11 mouse cellular contexts compared by ENCODE assay signal in genomic region chr12:75352410-75352809, GRCm38 (mm10). TPM values are rescaled to one million over a fixed set of nuclear protein-coding genes. Genes with fewer than 3 reads are reported as not detected.
DNase-seq lines count a peak whose midpoint lies in the region; ATAC-seq and TF ChIP-seq lines count a peak whose summit lies in the region.
"Had no signal": no experiment of that assay in that cellular context is flagged by ENCODE, and none has a peak within 500 bp of the region (broad histone marks: within the 10 kb centered on the region; RNA-seq: fewer than 3 reads in every experiment).

No protein-coding gene starts in this region.

- no peak overlapping the region for H3K4me2 ChIP-seq in hindbrain, postnatal 0 days (ENCODE audit: low read depth, low read length)
- no peak overlapping the region for H3K4me2 ChIP-seq in hindbrain, embryonic 13.5 days
- 0 out of 2 replicates have a peak overlapping the region, but pooled peaks have one; percentile 16 for H3K4me2 ChIP-seq in stomach, embryonic 14.5 days (replicated peaks; ENCODE audit: low read depth, low read length)
- no peak overlapping the region for H3K4me2 ChIP-seq in forebrain, embryonic 12.5 days

- no peak overlapping the region for H3K9ac ChIP-seq in hindbrain, postnatal 0 days (replicated peaks; ENCODE audit: low read length)
- no peak overlapping the region for H3K9ac ChIP-seq in hindbrain, embryonic 13.5 days
- no peak overlapping the region for H3K9ac ChIP-seq in stomach, embryonic 14.5 days (replicated peaks; ENCODE audit: low read depth, low read length)
- no peak overlapping the region for H3K9ac ChIP-seq in forebrain, embryonic 12.5 days

- DNase-seq in hindbrain, postnatal 0 days (ENCODE audit: low spot score), result peak; percentile 47
- peak; percentile 55 to 62 for DNase-seq in heart, adult 9 months (ENCODE audit: low spot score in 2 of 2)
- DNase-seq in kidney, postnatal 14 days, result peak; percentile 58
- DNase-seq in right cerebral cortex, postnatal 10 days (ENCODE audit: low spot score in 2 of 2), result no peak

- no peak overlapping the region for H3K27ac ChIP-seq in hindbrain, postnatal 0 days
- H3K27ac ChIP-seq in hindbrain, embryonic 13.5 days, result no peak overlapping the region
- peak overlapping the region; percentile 83 for H3K27ac ChIP-seq in stomach, embryonic 14.5 days (ENCODE audit: low read length)
- H3K27ac ChIP-seq in forebrain, embryonic 12.5 days, result no peak overlapping the region
- H3K27ac ChIP-seq: hindbrain, embryonic 10.5 days had no signal

- no peaks in the 10 kb centered on the region for H3K9me3 ChIP-seq in hindbrain, postnatal 0 days (ENCODE audit: low read length)
- H3K9me3 ChIP-seq in hindbrain, embryonic 13.5 days, result no peaks in the 10 kb centered on the region
- H3K9me3 ChIP-seq in stomach, embryonic 14.5 days (ENCODE audit: control insufficient read depth, low read depth, low read length), result no peaks in the 10 kb centered on the region
- no peaks in the 10 kb centered on the region for H3K9me3 ChIP-seq in forebrain, embryonic 12.5 days
- H3K9me3 ChIP-seq: hindbrain, embryonic 10.5 days had no signal

- TF ChIP-seq CTCF in hindbrain, postnatal 0 days (IDR thresholded peaks at IDR 0.05; ENCODE audit: low read depth), result no peak

- no peaks in the 10 kb centered on the region for H3K4me1 ChIP-seq in hindbrain, postnatal 0 days (ENCODE audit: insufficient read depth, low read length)
- no peaks in the 10 kb centered on the region for H3K4me1 ChIP-seq in hindbrain, embryonic 13.5 days (replicated peaks)
- peaks cover 5% of the 10 kb centered on the region; the same call in 1 of the 2 replicates for H3K4me1 ChIP-seq in stomach, embryonic 14.5 days (ENCODE audit: control insufficient read depth, insufficient read depth, low read length)
- peaks cover 4% of the 10 kb centered on the region; the same call in 1 of the 2 replicates for H3K4me1 ChIP-seq in forebrain, embryonic 12.5 days
- H3K4me1 ChIP-seq: hindbrain, embryonic 10.5 days had no signal

- H3K4me3 ChIP-seq in hindbrain, postnatal 0 days (ENCODE audit: low read length), result no peak overlapping the region
- H3K4me3 ChIP-seq in hindbrain, embryonic 13.5 days, result no peak overlapping the region
- H3K4me3 ChIP-seq in stomach, embryonic 14.5 days (ENCODE audit: low read depth, low read length), result no peak overlapping the region
- no peak overlapping the region for H3K4me3 ChIP-seq in forebrain, embryonic 12.5 days (replicated peaks)
- H3K4me3 ChIP-seq: hindbrain, embryonic 10.5 days had no signal

- no peaks in the 10 kb centered on the region for H3K27me3 ChIP-seq in hindbrain, postnatal 0 days (ENCODE audit: insufficient read depth, low read length)
- no peaks in the 10 kb centered on the region for H3K27me3 ChIP-seq in hindbrain, embryonic 13.5 days
- H3K27me3 ChIP-seq in stomach, embryonic 14.5 days (ENCODE audit: control insufficient read depth, insufficient read depth, low read length), result no peaks in the 10 kb centered on the region
- H3K27me3 ChIP-seq in forebrain, embryonic 12.5 days, result no peaks in the 10 kb centered on the region

- H3K36me3 ChIP-seq in hindbrain, postnatal 0 days (ENCODE audit: insufficient read depth, low read length), result no peaks in the 10 kb centered on the region
- no peaks in the 10 kb centered on the region for H3K36me3 ChIP-seq in hindbrain, embryonic 13.5 days
- no peaks in the 10 kb centered on the region for H3K36me3 ChIP-seq in stomach, embryonic 14.5 days (ENCODE audit: control insufficient read depth, insufficient read depth, low read length)
- no peaks in the 10 kb centered on the region for H3K36me3 ChIP-seq in forebrain, embryonic 12.5 days (replicated peaks)
- H3K36me3 ChIP-seq: hindbrain, embryonic 10.5 days had no signal

- no peak for ATAC-seq in hindbrain, postnatal 0 days
- ATAC-seq in hindbrain, embryonic 13.5 days (ENCODE audit: low FRiP score), result no peak
- ATAC-seq in stomach, embryonic 14.5 days (ENCODE audit: insufficient number of reproducible peaks, insufficient read depth, low FRiP score, low read depth), result peak; percentile 87; the same call in 1 of the 2 replicates
- no peak for ATAC-seq in inflammation-experienced regulatory T-cells, adult 6 months
- no peak for ATAC-seq in forebrain, embryonic 12.5 days (ENCODE audit: low FRiP score)

- WGBS in hindbrain, postnatal 0 days, result 34% methylated on average over 6 of the region's 6 CpGs
- WGBS in hindbrain, embryonic 13.5 days, result 66% methylated on average over 6 of the region's 6 CpGs
- 14% methylated on average over 6 of the region's 6 CpGs for WGBS in stomach, embryonic 14.5 days
- 66% methylated on average over 6 of the region's 6 CpGs for WGBS in forebrain, embryonic 12.5 days

RNA-seq across cellular contexts. Expression of gene Rhoj, which starts 44.3 kb away (rescaled TPM):
- 27.2 and 37.6 TPM in 2 replicates for total RNA-seq in hindbrain, postnatal 0 days (2014; rRNA removed)
- 16.5 and 18.9 TPM in 2 replicates for polyA plus RNA-seq in hindbrain, postnatal 0 days (2015; fragmentation: Nextera tagmentation; extraction: Ambion mirVana)
- polyA plus RNA-seq in hindbrain, embryonic 13.5 days (2015; fragmentation: Nextera tagmentation; extraction: Ambion mirVana), result 26.5 and 30.0 TPM in 2 replicates
- polyA plus RNA-seq in stomach, embryonic 14.5 days (2014; fragmentation: Nextera tagmentation; extraction: Ambion mirVana), result 78.7 and 80.0 TPM in 2 replicates
- 1 to 10 TPM in 1 of 3 experiments, under 1 TPM in 1, not detected in 1; 0.30 to 1.0 TPM for polyA plus RNA-seq in inflammation-experienced regulatory T-cells, adult 6 months (2017; shearing (Covaris generic))
- 14.7 and 17.7 TPM in 2 replicates for polyA plus RNA-seq in forebrain, embryonic 12.5 days (2016; fragmentation: Nextera tagmentation; extraction: Ambion mirVana)
- total RNA-seq: common myeloid progenitor, adult 5-6 weeks; MEL had no signal

Comparison
In these comparisons a context has a peak if more than half of its experiments do, and no peak if none do; other contexts are left out.
1. DNase-seq: peak in hindbrain, postnatal 0 days (single experiment), heart, adult 9 months (2 of 2) and kidney, postnatal 14 days (single experiment); none in right cerebral cortex, postnatal 10 days (0 of 2).